Mouse (Mus musculus): ENCODE data around the gene Gm10644.

Gm10644 gene

DNA sequence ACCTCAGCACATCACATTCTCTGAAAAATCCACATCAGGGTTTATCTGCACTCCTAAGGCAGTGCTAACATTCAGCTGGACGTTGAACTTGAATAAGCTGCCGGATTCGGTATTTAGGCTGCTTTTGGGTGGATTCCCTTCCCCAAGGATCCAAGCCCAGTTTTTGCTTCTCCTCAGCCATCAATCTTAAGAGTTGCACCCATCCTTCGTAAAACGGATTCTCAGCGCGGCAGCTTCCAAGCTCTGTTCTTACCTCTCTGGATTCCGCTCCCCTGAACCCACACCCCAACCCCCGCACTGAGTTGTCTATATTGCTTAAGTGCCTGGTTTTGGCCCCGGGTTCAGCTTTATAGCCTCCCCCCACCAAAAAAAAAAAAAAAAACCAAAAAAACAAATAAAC, 56.5 kb downstream of the Gm10644 start:
- DNase-seq (ENCODE audit: low read depth, low spot score) = peak; percentile 81

DNA sequence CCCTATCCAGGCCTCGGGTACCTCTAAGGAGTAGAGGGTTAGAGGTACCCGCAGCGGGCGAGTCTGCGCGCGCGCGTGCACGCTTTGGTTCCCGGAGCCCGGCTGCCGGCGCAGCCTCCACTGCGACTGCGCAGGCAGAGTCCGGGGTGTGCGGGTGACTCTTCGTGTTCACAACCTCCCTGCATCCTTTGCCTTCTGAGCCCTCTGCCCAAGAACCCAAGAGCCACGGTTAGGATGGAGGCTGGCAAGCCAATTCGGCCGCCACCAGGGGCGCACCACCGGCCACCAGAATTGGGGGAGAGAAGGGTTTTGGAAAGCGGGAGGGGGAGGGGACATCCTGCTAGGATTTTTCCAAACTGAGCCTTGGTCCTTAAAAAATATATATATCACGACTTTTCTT, 57.8 kb downstream of the Gm10644 start:
- no peak for DNase-seq (ENCODE audit: low read depth, low spot score)

DNA sequence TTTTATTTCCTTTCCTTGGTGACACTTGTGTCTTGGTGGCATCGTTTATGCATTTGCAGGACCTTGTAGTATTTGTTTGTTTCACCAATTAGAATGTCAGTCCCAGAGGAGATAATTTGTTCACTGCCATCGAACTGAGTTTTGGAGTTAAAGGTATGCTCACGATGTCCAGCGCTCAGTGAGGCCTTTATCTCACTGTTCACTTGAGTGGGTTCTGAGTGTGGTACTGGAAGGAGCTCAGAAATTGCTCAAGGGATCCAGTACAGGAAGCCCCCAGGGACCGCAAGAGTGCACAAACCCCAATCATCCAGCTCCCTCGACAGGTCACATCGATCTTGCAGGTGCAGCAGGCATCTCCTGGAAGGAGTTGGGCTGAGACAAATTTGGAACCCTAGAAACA, 58.5 kb downstream of the Gm10644 start:
- DNase-seq (ENCODE audit: low read depth, low spot score) = no peak

DNA sequence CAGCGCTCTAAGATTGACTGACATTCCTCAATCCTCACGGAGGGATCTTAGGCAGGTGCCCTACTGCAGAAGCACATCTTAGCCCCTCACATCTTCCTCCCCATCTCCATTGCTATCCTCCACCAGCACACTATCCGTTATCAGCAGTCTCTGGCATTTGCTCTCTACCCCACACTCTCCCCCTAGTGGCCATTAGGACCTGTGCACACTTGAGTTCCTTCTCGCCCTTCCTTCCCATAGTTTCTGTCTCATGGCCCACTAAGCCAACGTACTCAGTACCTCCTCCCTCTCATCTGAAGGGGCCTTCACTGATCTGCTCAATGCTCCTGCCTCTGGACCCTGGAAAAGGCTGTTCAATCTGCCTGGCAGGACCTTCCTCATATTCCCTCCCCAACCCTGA, 59.1 kb downstream of the Gm10644 start:
- DNase-seq (ENCODE audit: low read depth, low spot score) = no peak

DNA sequence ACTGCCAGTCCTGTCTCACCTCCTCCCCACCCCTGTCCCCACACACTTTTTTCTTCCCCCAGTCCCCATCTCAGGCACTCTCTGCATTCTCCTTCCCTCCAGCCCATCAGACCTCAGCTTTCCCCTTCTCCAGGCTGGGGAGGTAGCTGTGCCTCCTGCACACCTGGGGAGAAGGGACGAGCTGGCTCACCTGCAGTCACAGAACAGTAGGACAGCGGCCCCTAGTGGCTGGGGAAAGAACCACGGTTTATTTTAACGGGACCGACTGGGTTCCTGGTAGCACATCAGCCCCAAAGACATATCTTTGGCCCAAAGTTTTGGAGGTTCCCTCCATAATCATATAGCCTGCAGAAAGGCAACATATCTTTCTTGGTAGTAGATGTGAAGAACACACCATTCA, 61.1 kb downstream of the Gm10644 start:
- no peak for DNase-seq (ENCODE audit: low read depth, low spot score)

DNA sequence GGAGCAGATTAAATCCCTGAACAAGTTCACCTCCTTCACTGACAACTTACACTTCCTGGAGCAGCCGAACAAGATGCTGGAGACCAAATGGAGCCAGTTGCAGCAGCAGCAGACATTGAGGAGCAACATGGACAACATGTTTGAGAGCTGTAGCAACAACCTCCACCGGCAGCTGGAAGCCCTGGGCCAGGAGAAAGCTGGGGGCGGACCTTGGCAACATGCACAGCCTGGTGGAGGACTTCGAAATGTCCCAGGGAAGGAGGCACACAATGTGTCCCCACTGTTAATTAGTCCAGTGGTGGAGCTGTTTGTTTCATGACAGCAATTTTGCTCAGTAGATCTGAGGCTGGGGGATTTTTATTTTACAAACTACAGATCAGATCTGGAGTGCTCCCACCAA, 62.9 kb downstream of the Gm10644 start:
- no peak for DNase-seq (ENCODE audit: low read depth, low spot score)

DNA sequence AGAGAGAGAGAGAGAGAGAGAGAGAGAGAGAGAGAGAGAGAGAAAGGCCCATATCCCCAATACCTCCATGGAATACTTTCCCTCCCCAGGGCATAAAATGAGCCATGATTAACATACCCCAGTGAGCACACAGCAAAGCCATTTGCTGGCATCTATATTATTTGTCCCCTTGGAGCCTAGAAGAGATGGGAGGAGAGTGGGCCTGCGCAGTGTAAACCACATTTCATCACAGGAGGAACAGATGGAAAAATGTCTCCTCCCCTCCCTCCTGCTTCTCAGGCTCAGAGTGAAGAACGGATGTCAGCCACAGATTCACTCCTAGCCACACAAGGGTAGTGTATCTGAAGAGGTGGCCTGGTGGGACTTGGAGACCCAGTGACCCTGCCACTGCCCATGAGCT, 66.6 kb downstream of the Gm10644 start:
- DNase-seq (ENCODE audit: low read depth, low spot score) = no peak

All from telencephalon, adult 2 months (tissue).